Mouse (Mus musculus) forebrain, embryonic 16.5 days (tissue): ENCODE measurements around the gene Rai14. TPM values are rescaled to one million over a fixed set of nuclear protein-coding genes. Genes with fewer than 3 reads are reported as not detected.

Source experiments
- ATAC-seq: fragments of 200-750 bp; cut with Nextera tagmentation; 2 replicates; pipeline ENCODE4 v1.8.0; 2017; ENCODE audit warnings: mild to moderate bottlenecking, moderate library complexity
- H3K27ac ChIP-seq: fragments of 300-500 bp; sonication (generic); 2 replicates; pipeline ENCODE4 v1.5.1; 2014; ENCODE audit warnings: low read length, control low read depth
- H3K27me3 ChIP-seq: fragments of 300-500 bp; sonication (generic); replicated peaks from 2 replicates; pipeline ENCODE4 v1.6.1; 2014; ENCODE audit warnings: low read length; ENCODE audit not compliant: control insufficient read depth, insufficient read depth
- H3K36me3 ChIP-seq: fragments of 300-500 bp; sonication (generic); 2 replicates; pipeline ENCODE4 v1.6.1; 2014; ENCODE audit not compliant: control insufficient read depth, insufficient read depth
- H3K4me1 ChIP-seq: fragments of 300-500 bp; sonication (generic); replicated peaks from 2 replicates; pipeline ENCODE4 v1.6.1; 2014; ENCODE audit warnings: low read length; ENCODE audit not compliant: control insufficient read depth, insufficient read depth
- H3K4me2 ChIP-seq: fragments of 300-500 bp; sonication (generic); 2 replicates; pipeline ENCODE4 v1.6.1; 2014; ENCODE audit warnings: mild to moderate bottlenecking, low read length, control low read depth
- H3K4me3 ChIP-seq: fragments of 300-500 bp; sonication (generic); replicated peaks from 2 replicates; pipeline ENCODE4 v1.5.1; 2014; ENCODE audit warnings: mild to moderate bottlenecking, low read length, control low read depth
- H3K9ac ChIP-seq: fragments of 300-500 bp; sonication (generic); replicated peaks from 2 replicates; pipeline ENCODE4 v1.6.1; 2014; ENCODE audit warnings: low read depth, low read length, control low read depth
- H3K9me3 ChIP-seq: fragments of 300-500 bp; sonication (generic); 2 replicates; pipeline ENCODE4 v1.6.1; 2016; ENCODE audit warnings: low read length; ENCODE audit not compliant: control insufficient read depth
- WGBS: fragments of 180-500 bp; shearing (Covaris S2); extraction: QIAGEN DNeasy Blood & Tissue Kit; methylation state at CpG from one replicate; pipeline ENCODE4 v1.1.7; 2014; 5-methylcytosine and 5-hydroxymethylcytosine counted together
- polyA plus RNA-seq: library from polyadenylated mRNA; unstranded; fragments of >200 nt; fragmentation: Nextera tagmentation; extraction: Ambion mirVana; gene quantifications from 2 replicates; pipeline ENCODE4 v1.2.1, GENCODE M21; 2015

The Rai14 gene
- polyA plus RNA-seq, 1 experiment from 2014 or later: 33.3 TPM

DNA sequence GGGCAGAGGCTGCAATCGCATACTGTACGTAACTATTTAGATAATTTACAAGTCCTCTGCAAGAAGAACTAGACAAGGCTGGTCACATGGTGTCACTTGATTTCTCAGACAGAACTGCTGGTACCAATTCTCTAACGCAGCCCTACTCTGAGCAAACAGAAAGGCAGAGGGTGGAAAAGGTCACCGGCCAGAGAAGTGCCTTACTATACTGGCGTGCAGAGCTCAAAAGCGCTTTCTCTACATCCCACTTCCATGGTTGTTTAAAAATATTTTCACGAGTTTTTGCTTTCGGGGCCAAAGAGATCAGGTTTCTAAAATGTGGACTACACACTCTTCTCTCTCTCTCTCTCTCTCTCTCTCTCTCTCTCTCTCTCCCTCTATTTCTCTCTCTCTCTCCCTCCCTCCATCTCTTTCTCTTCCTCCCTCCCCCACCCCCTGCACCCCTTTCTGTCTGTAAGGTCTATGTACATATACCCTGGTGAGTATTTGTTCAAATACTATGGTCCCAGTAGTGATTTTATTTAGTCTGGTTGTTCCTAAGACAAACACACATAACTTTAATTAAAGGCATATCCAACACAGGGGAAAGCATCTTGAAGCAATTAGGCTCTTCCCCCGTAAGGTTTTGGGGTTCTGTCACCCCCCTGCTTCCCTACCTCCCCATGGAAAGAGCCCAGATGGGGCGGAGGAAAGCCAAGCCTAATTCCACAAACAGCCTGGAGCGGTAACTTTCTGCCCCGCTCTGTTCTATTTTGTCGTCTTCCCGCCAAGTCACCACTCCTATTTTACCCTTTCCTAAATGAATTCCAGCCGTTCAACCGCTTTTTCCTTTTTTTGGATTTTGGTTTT, 86.1 kb downstream of the Rai14 start:
- Histone ChIP-seq H3K4me3 (no peak overlapping the region), H3K9me3 (no peaks in the 10 kb centered on the region), H3K36me3 (no peaks in the 10 kb centered on the region), H3K27ac (no peak overlapping the region), H3K9ac (no peak overlapping the region), H3K4me2 (no peak overlapping the region), H3K27me3 (no peaks in the 10 kb centered on the region), H3K4me1 (no peaks in the 10 kb centered on the region)
- ATAC-seq: no peak
- WGBS: 87% methylated on average over 16 of the region's 16 CpGs

DNA sequence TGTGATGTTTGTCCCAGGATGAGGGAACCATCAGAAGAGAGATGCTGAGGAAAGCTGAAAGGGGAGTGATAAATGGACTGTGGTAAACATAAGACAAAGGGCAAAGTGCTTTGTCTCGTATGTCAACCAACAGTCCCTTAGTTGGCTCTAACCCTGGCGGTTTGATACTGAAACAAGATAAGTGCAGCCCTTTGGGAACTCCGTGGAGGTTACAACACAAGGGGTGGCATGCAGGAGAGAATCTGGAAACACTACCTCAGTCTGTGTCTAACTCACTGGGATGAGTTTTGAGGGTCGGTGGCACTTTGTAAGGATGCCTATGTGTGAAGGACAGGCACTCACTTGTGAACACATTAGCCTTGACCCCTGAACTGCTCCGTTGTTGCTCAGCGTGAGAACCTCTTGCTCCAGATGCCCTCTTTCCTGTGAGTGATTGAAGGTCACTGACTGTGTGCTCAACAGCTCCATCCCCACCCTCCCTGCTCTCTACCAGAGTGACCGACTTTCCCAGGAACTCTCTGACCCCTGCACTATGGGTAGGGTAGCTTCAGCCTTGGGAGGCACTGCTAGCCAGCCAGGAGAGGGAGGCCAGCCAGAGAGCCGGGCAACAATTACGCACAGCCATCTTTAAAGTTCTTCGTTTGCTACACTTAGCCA, 90.7 kb downstream of the Rai14 start:
- peaks cover 2% of the 10 kb centered on the region; the same call in 1 of the 2 replicates for H3K9me3 ChIP-seq

GRCm38 (mm10) chr15:10621194-10621593, 93.2 kb downstream of the Rai14 start:
- Histone ChIP-seq H3K9me3 (peaks cover 5% of the 10 kb centered on the region; the same call in 1 of the 2 replicates), H3K27me3 (no peaks in the 10 kb centered on the region), H3K36me3 (no peaks in the 10 kb centered on the region), H3K4me1 (no peaks in the 10 kb centered on the region), H3K4me2 (no peak overlapping the region), H3K4me3 (no peak overlapping the region), H3K9ac (no peak overlapping the region), H3K27ac (no peak overlapping the region)
- no peak for ATAC-seq
- 89% methylated on average over 8 of the region's 8 CpGs for WGBS

More for the DNA sequence above, 90.7 kb downstream of the Rai14 start:
- Histone ChIP-seq H3K27ac (no peak overlapping the region), H3K9ac (no peak overlapping the region), H3K36me3 (no peaks in the 10 kb centered on the region), H3K27me3 (no peaks in the 10 kb centered on the region), H3K4me2 (no peak overlapping the region), H3K4me1 (no peaks in the 10 kb centered on the region), H3K4me3 (no peak overlapping the region)
- no peak for ATAC-seq
- WGBS: 80% methylated on average over 10 of the region's 10 CpGs

DNA sequence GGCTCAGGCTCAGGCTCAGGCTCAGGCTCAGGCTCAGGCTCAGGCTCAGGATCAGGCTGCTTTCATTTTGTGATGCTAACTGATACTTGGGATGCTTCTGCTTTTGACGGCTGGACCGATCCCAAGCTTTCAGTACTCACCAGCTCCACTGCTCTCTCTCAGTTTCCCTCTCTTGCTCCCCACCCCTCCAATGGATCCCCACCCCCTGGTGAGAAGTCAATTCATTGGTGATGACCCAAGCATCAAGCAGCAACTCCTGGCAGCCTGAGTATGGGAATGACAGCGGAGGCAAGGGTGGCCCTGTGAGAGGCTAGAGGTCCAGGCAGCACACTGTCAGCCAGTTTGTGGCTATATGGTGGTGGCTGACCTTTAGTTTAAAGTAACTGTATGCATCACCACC, 94.7 kb downstream of the Rai14 start:
- Histone ChIP-seq H3K4me3 (no peak overlapping the region), H3K9ac (no peak overlapping the region), H3K4me1 (no peaks in the 10 kb centered on the region), H3K27ac (no peak overlapping the region), H3K36me3 (no peaks in the 10 kb centered on the region), H3K4me2 (no peak overlapping the region), H3K9me3 (peaks cover 5% of the 10 kb centered on the region; the same call in 1 of the 2 replicates), H3K27me3 (no peaks in the 10 kb centered on the region)
- no peak for ATAC-seq
- WGBS: 96% methylated on average over 3 of the region's 3 CpGs

DNA sequence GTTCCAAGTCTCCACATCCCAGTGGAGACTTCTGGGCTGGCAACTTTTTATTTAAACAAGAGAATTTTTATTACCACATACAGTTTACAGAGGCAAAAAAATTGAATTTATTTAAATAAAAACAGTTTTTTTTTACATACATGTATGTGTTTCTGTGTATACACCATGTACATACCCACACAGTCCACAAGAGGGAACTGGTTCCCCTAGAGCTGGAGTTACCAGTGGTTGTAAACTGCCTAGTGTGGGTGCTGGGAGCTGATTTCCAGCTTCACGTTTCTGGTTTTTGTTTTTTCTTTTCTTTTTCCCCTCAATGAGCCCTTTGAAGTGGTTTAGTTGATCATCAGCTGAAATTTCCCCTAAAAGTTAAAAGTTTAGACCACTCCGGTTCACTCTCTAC, 96.1 kb downstream of the Rai14 start:
- Histone ChIP-seq H3K4me1 (no peaks in the 10 kb centered on the region), H3K36me3 (no peaks in the 10 kb centered on the region), H3K9ac (no peak overlapping the region), H3K9me3 (peaks cover 5% of the 10 kb centered on the region; the same call in 1 of the 2 replicates), H3K27me3 (no peaks in the 10 kb centered on the region), H3K27ac (no peak overlapping the region), H3K4me3 (no peak overlapping the region), H3K4me2 (no peak overlapping the region)
- 90% methylated on average over 2 of the region's 2 CpGs for WGBS
- no peak for ATAC-seq

DNA sequence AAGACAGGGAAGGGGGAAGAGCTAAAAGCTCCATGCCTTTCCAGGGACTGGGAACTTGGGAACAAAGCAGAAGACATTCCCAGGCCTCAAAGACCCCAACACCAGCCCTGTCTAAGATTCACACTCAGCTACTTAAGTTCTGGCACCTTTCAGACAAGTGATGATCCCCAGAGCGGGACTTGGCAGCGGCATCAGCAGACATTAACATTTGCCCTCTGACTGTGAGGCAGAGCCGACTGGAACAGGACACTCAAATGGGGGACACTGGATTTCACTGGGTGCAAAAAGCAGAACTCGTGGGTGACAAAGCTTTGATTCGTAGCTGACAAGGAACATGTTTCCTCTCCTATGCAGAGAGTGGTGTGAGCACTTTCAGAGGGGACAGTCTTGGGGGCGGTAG, 98.4 kb downstream of the Rai14 start:
- H3K9me3 ChIP-seq: peaks cover 5% of the 10 kb centered on the region; the same call in 1 of the 2 replicates
- H3K36me3 ChIP-seq: no peaks in the 10 kb centered on the region
- WGBS: 85% methylated on average over 6 of the region's 6 CpGs
- H3K27ac ChIP-seq: no peak overlapping the region
- H3K4me2 ChIP-seq: no peak overlapping the region
- ATAC-seq: no peak
- H3K4me1 ChIP-seq: no peaks in the 10 kb centered on the region
- H3K4me3 ChIP-seq: no peak overlapping the region
- H3K9ac ChIP-seq: no peak overlapping the region
- no peaks in the 10 kb centered on the region for H3K27me3 ChIP-seq

DNA sequence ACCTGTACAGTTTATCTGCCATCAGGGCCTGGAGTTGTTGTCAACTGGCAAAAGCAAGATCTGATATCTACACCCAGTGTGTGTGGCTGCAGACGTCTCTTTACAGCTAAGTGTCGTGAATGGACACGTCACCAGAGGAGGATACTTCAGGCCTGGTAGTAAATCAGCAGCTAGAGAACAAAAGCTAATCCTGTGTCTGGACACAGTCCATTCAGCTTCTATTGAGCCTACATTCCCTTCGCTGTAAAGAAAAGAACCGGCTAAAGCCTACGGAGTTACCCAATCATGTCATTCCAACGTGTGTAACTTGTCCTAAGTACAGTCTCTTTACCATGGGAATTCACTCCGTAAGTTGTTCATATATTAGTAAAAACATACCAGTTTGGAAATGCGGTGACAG, 103.4 kb downstream of the Rai14 start:
- Histone ChIP-seq H3K36me3 (0 out of 2 replicates have a peak, but pooled peaks cover 2% of the 10 kb centered on the region), H3K27me3 (no peaks in the 10 kb centered on the region), H3K4me3 (no peak overlapping the region), H3K4me1 (no peaks in the 10 kb centered on the region), H3K9me3 (no peaks in the 10 kb centered on the region), H3K9ac (no peak overlapping the region), H3K27ac (no peak overlapping the region), H3K4me2 (no peak overlapping the region)
- ATAC-seq: no peak
- 41% methylated on average over 9 of the region's 9 CpGs for WGBS

DNA sequence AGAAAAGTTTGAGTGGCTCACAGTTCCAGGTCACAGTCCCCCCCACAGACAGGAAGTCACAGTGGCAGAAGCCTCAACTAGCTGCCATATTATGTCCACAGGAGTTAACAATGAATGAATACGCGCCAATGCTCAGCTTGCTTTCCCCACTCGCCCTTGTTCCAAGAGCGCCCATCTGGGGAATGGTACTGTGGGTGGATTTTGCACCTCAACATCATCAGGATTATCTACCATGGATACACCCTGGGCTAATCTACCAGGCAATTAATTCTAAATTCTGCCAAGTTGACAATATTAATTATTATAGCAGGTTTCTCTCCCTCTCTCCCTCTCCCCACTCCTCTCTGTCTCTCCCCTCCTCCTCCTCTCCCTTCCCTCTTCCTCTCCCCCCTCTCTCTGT, 105.3 kb downstream of the Rai14 start:
- Histone ChIP-seq H3K4me3 (no peak overlapping the region), H3K27ac (no peak overlapping the region), H3K27me3 (no peaks in the 10 kb centered on the region), H3K9me3 (peaks cover under 1% of the 10 kb centered on the region; the same call in 1 of the 2 replicates), H3K4me2 (no peak overlapping the region), H3K4me1 (no peaks in the 10 kb centered on the region), H3K9ac (no peak overlapping the region), H3K36me3 (peaks cover 9% of the 10 kb centered on the region; the same call in 1 of the 2 replicates)
- 87% methylated on average over 4 of the region's 4 CpGs for WGBS
- ATAC-seq: no peak

DNA sequence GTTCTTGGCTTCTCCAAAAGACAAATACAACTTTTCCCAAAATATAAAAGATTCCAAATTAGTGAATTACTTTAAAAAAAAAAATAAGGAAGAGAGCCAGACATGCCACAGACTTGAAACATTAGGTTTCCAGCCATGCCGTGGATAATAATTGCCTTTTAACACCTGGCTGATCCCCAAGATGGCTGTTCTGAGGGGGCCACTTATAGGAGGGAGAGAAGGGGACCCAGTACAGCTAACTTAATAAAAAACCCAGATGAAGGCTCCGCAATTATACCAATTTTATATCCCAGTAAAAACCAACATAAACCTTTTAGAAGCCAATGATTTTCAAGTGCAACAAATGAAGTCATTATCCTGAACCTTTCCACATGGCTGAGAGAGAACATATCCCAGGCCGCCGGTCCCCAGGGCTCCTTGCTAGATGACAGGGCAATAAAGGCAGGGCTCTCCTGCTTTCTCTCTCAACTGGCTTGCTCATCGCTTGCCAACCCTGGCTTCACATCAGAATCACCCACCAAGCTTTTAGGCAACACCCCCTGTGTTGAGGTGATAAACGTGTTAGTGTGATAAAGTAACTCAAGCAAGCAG, 105.8 kb downstream of the Rai14 start:
- H3K27ac ChIP-seq: no peak overlapping the region
- peaks cover 5% of the 10 kb centered on the region; the same call in 1 of the 2 replicates for H3K9me3 ChIP-seq
- no peak overlapping the region for H3K4me3 ChIP-seq
- no peak overlapping the region for H3K9ac ChIP-seq
- H3K36me3 ChIP-seq: peaks cover 13% of the 10 kb centered on the region
- ATAC-seq: no peak
- no peaks in the 10 kb centered on the region for H3K4me1 ChIP-seq
- no peaks in the 10 kb centered on the region for H3K27me3 ChIP-seq
- 73% methylated on average over 6 of the region's 6 CpGs for WGBS
- H3K4me2 ChIP-seq: no peak overlapping the region
